Mouse (Mus musculus): ENCODE data around the gene Tssk2.

Tssk2 gene

GRCm38 (mm10) chr16:17898462-17898861 lies at the start of gene Tssk2, which contains the start of gene Dgcr2:
TSS of gene Tssk2 (plus strand) at chr16:17898637.
TSS of gene Dgcr2 (minus strand) at chr16:17898562.
- DNase-seq (ENCODE audit: low read depth in 1 of 2, low spot score in 2 of 2) = no peak

- DNase-seq (ENCODE audit: low read depth in 1 of 2, low spot score in 2 of 2) = no peak
Observed at GRCm38 (mm10) chr16:17848928-17849327, 49.5 kb upstream of the Tssk2 start.

- DNase-seq (ENCODE audit: low read depth in 1 of 2, low spot score in 2 of 2) = no peak
Observed at GRCm38 (mm10) chr16:17849486-17849885, 49.0 kb upstream of the Tssk2 start.

- no peak for DNase-seq (ENCODE audit: low read depth in 1 of 2, low spot score in 2 of 2)
Observed at GRCm38 (mm10) chr16:17851331-17851730, 47.1 kb upstream of the Tssk2 start.

GRCm38 (mm10) chr16:17851860-17852259 lies 46.6 kb upstream of the Tssk2 start:
- DNase-seq (ENCODE audit: low read depth in 1 of 2, low spot score in 2 of 2) = no peak

GRCm38 (mm10) chr16:17853263-17853662 lies 45.2 kb upstream of the Tssk2 start:
- DNase-seq (ENCODE audit: low read depth in 1 of 2, low spot score in 2 of 2) = no peak

GRCm38 (mm10) chr16:17857157-17857556 lies 41.3 kb upstream of the Tssk2 start:
- no peak for DNase-seq (ENCODE audit: low read depth in 1 of 2, low spot score in 2 of 2)

- no peak for DNase-seq (ENCODE audit: low read depth in 1 of 2, low spot score in 2 of 2)
Observed at GRCm38 (mm10) chr16:17858592-17858991, 39.8 kb upstream of the Tssk2 start.

- no peak for DNase-seq (ENCODE audit: low read depth in 1 of 2, low spot score in 2 of 2)
Observed at GRCm38 (mm10) chr16:17865293-17865692, 33.1 kb upstream of the Tssk2 start.

GRCm38 (mm10) chr16:17865770-17866169 lies 32.7 kb upstream of the Tssk2 start:
- no peak for DNase-seq (ENCODE audit: low read depth in 1 of 2, low spot score in 2 of 2)

GRCm38 (mm10) chr16:17871248-17871647 lies 27.2 kb upstream of the Tssk2 start:
- DNase-seq (ENCODE audit: low read depth in 1 of 2, low spot score in 2 of 2) = no peak

GRCm38 (mm10) chr16:17872995-17873394 lies 25.4 kb upstream of the Tssk2 start:
- no peak for DNase-seq (ENCODE audit: low read depth in 1 of 2, low spot score in 2 of 2)

- no peak for DNase-seq (ENCODE audit: low read depth in 1 of 2, low spot score in 2 of 2)
Observed at GRCm38 (mm10) chr16:17875174-17875573, 23.3 kb upstream of the Tssk2 start.

- DNase-seq (ENCODE audit: low read depth in 1 of 2, low spot score in 2 of 2) = no peak
Observed at GRCm38 (mm10) chr16:17876096-17876495, 22.3 kb upstream of the Tssk2 start.

- DNase-seq (ENCODE audit: low read depth in 1 of 2, low spot score in 2 of 2) = no peak
Observed at GRCm38 (mm10) chr16:17879571-17879970, 18.9 kb upstream of the Tssk2 start.

GRCm38 (mm10) chr16:17882196-17882595 lies 16.2 kb upstream of the Tssk2 start:
- no peak for DNase-seq (ENCODE audit: low read depth in 1 of 2, low spot score in 2 of 2)

- DNase-seq (ENCODE audit: low read depth in 1 of 2, low spot score in 2 of 2) = no peak
Observed at GRCm38 (mm10) chr16:17884116-17884515, 14.3 kb upstream of the Tssk2 start.

GRCm38 (mm10) chr16:17889689-17890341 lies 8.6 kb upstream of the Tssk2 start:
- no peak for DNase-seq (ENCODE audit: low read depth in 1 of 2, low spot score in 2 of 2)

GRCm38 (mm10) chr16:17890342-17890727 lies 8.1 kb upstream of the Tssk2 start:
- DNase-seq (ENCODE audit: low read depth in 1 of 2, low spot score in 2 of 2) = no peak

- peak in 1 of 2 experiments; percentile 10 for DNase-seq (ENCODE audit: low read depth in 1 of 2, low spot score in 2 of 2)
Observed at GRCm38 (mm10) chr16:17890917-17891566, 7.4 kb upstream of the Tssk2 start.

- peak; percentile 83 to 94 for DNase-seq (ENCODE audit: low read depth in 1 of 2, low spot score in 2 of 2)
Observed at GRCm38 (mm10) chr16:17891567-17891959, 6.9 kb upstream of the Tssk2 start, which contains the start of gene Gm20518. TSS of gene Gm20518 (minus strand) at chr16:17891671.

- no peak for DNase-seq (ENCODE audit: low read depth in 1 of 2, low spot score in 2 of 2)
Observed at GRCm38 (mm10) chr16:17892606-17893005, 5.8 kb upstream of the Tssk2 start.

- DNase-seq (ENCODE audit: low read depth in 1 of 2, low spot score in 2 of 2) = no peak
Observed at GRCm38 (mm10) chr16:17893923-17894322, 4.5 kb upstream of the Tssk2 start, which contains the start of gene Tssk1. TSS of gene Tssk1 (plus strand) at chr16:17894223.
